Mouse (Mus musculus) MEL (cell line): ENCODE data around the gene Mypn. TPM values are rescaled to one million over a fixed set of nuclear protein-coding genes. Genes with fewer than 3 reads are reported as not detected.

Experiments
- DNase-seq: peaks from one replicate; pipeline ENCODE4 v3.0.0; 2011; ENCODE audit warnings: low read depth, low spot score
- H3K27ac ChIP-seq: 2 replicates; pipeline ENCODE4 v1.5.1; 2012; ENCODE audit warnings: low read depth, mild to moderate bottlenecking, control low read depth, low read length, moderate library complexity; ENCODE audit not compliant: control insufficient read depth
- H3K27me3 ChIP-seq, 2 experiments: fragments of 150-350 bp in 1 of 2; sonication (generic) in 1 of 2; 2 replicates each; pipeline ENCODE4 v1.6.1; 2012; ENCODE audit warnings: low read length in 2 of 2, mild to moderate bottlenecking in 2 of 2, improper control_type of control experiment in 1 of 2, moderate library complexity in 1 of 2; ENCODE audit not compliant: insufficient read depth in 2 of 2, control insufficient read depth in 1 of 2
- H3K36me3 ChIP-seq, 2 experiments: 2 replicates each; pipeline ENCODE4 v1.6.1; 2012 to 2014; ENCODE audit warnings: low read length in 2 of 2, improper control_type of control experiment in 1 of 2, inconsistent platforms in 1 of 2, mild to moderate bottlenecking in 1 of 2; ENCODE audit not compliant: insufficient read depth in 2 of 2, control insufficient read depth in 1 of 2
- H3K4me1 ChIP-seq, 2 experiments: fragments of 150-350 bp in 1 of 2; sonication (generic) in 1 of 2; 2 replicates each; pipeline ENCODE4 v1.6.1; 2012; ENCODE audit warnings: low read length in 2 of 2, improper control_type of control experiment in 1 of 2, mild to moderate bottlenecking in 1 of 2; ENCODE audit not compliant: insufficient read depth in 2 of 2, control insufficient read depth in 1 of 2
- H3K4me3 ChIP-seq, 2 experiments: fragments of 150-350 bp in 1 of 2; sonication (generic) in 1 of 2; 2 replicates each; pipeline ENCODE4 v1.5.1; 2012; ENCODE audit warnings: low read depth in 2 of 2, low read length in 2 of 2, mild to moderate bottlenecking in 2 of 2, moderate library complexity in 2 of 2, control low read depth in 1 of 2, improper control_type of control experiment in 1 of 2; ENCODE audit not compliant: control insufficient read depth in 1 of 2, insufficient read depth in 1 of 2
- H3K79me2 ChIP-seq: 2 replicates; pipeline ENCODE4 v1.6.1; 2012; ENCODE audit warnings: mild to moderate bottlenecking, low read length, moderate library complexity; ENCODE audit not compliant: control insufficient read depth, poor library complexity, insufficient read depth
- H3K9ac ChIP-seq: 2 replicates; pipeline ENCODE4 v1.6.1; 2012; ENCODE audit warnings: low read depth, mild to moderate bottlenecking, control low read depth, low read length, moderate library complexity; ENCODE audit not compliant: control insufficient read depth, poor library complexity, severe bottlenecking
- H3K9me3 ChIP-seq: fragments of 150-350 bp; sonication (generic); replicated peaks from 2 replicates; pipeline ENCODE4 v1.6.1; 2012; ENCODE audit warnings: mild to moderate bottlenecking, low read length, improper control_type of control experiment, moderate library complexity; ENCODE audit not compliant: insufficient read depth
- BHLHE40 ChIP-seq: IDR thresholded peaks from 2 replicates; pipeline ENCODE4 v1.6.1; 2012; ENCODE audit warnings: low read depth, mild to moderate bottlenecking, inconsistent platforms, low read length, improper control_type of control experiment, borderline replicate concordance
- CHD2 ChIP-seq: IDR thresholded peaks from 2 replicates; pipeline ENCODE4 v1.6.1; 2011; ENCODE audit warnings: low read length, improper control_type of control experiment
- CTCF ChIP-seq, 3 experiments: IDR thresholded peaks in 2 of 3; conservative IDR thresholded peaks in 1 of 3; 2 replicates each; pipeline ENCODE4 v1.5.1; 2011 to 2012; ENCODE audit warnings: low read length in 3 of 3, low read depth in 2 of 3, mild to moderate bottlenecking in 2 of 3, improper control_type of control experiment in 1 of 3, inconsistent platforms in 1 of 3, mixed read lengths in 1 of 3, moderate library complexity in 1 of 3; ENCODE audit not compliant: control insufficient read depth in 1 of 3, insufficient read depth in 1 of 3, poor library complexity in 1 of 3, severe bottlenecking in 1 of 3
- E2F4 ChIP-seq: IDR thresholded peaks from 2 replicates; pipeline ENCODE4 v1.6.1; 2011; ENCODE audit warnings: low read depth, low read length, improper control_type of control experiment, borderline replicate concordance
- ELF1 ChIP-seq: IDR thresholded peaks from 2 replicates; pipeline ENCODE4 v1.6.1; 2014; ENCODE audit warnings: low read depth, mild to moderate bottlenecking, inconsistent platforms, low read length, improper control_type of control experiment, moderate library complexity
- ETS1 ChIP-seq: IDR thresholded peaks from 2 replicates; pipeline ENCODE4 v1.6.1; 2012; ENCODE audit warnings: low read depth, mild to moderate bottlenecking, inconsistent platforms, low read length, improper control_type of control experiment, moderate library complexity
- GABPA ChIP-seq: IDR thresholded peaks from 2 replicates; pipeline ENCODE4 v1.6.1; 2012; ENCODE audit warnings: low read depth, mild to moderate bottlenecking, inconsistent platforms, low read length, improper control_type of control experiment, moderate library complexity
- JUND ChIP-seq: IDR thresholded peaks from 2 replicates; pipeline ENCODE4 v1.6.1; 2011; ENCODE audit warnings: low read depth, mild to moderate bottlenecking, improper control_type of control experiment, low read length
- MAFK ChIP-seq: IDR thresholded peaks from 2 replicates; pipeline ENCODE4 v1.6.1; 2011; ENCODE audit warnings: low read depth, mild to moderate bottlenecking, low read length, improper control_type of control experiment, borderline replicate concordance
- MAX ChIP-seq: IDR thresholded peaks from 2 replicates; pipeline ENCODE4 v1.6.1; 2011; ENCODE audit warnings: low read length, improper control_type of control experiment
- MEF2A ChIP-seq: IDR thresholded peaks from 2 replicates; pipeline ENCODE4 v1.6.1; 2014; ENCODE audit warnings: low read depth, mild to moderate bottlenecking, inconsistent platforms, low read length, improper control_type of control experiment; ENCODE audit not compliant: poor library complexity, insufficient replicate concordance, severe bottlenecking; ENCODE audit errors: extremely low read depth
- MXI1 ChIP-seq: IDR thresholded peaks from 2 replicates; pipeline ENCODE4 v1.6.1; 2011; ENCODE audit warnings: mild to moderate bottlenecking, low read depth, low read length, improper control_type of control experiment
- MYC ChIP-seq: IDR thresholded peaks from 2 replicates; pipeline ENCODE4 v1.6.1; 2011; ENCODE audit warnings: low read depth, mild to moderate bottlenecking, low read length, improper control_type of control experiment, moderate library complexity
- NELFE ChIP-seq: IDR thresholded peaks from 2 replicates; pipeline ENCODE4 v1.6.1; 2011; ENCODE audit warnings: low read depth, low read length, improper control_type of control experiment
- POLR2A ChIP-seq, 2 experiments: IDR thresholded peaks; 2 replicates each; pipeline ENCODE4 v1.6.1; 2011 to 2012; ENCODE audit warnings: low read length in 2 of 2, mild to moderate bottlenecking in 2 of 2, control low read depth in 1 of 2, improper control_type of control experiment in 1 of 2, low read depth in 1 of 2, moderate library complexity in 1 of 2; ENCODE audit not compliant: control insufficient read depth in 1 of 2, insufficient read depth in 1 of 2, poor library complexity in 1 of 2
- POLR2AphosphoS2 ChIP-seq: IDR thresholded peaks from 2 replicates; pipeline ENCODE4 v1.6.1; 2011; ENCODE audit warnings: low read length, improper control_type of control experiment
- POLR2AphosphoS5 ChIP-seq: IDR thresholded peaks from 2 replicates; pipeline ENCODE4 v1.6.1; 2012; ENCODE audit warnings: low read depth, borderline replicate concordance, mild to moderate bottlenecking, inconsistent platforms, low read length, moderate library complexity, mixed read lengths
- RAD21 ChIP-seq: IDR thresholded peaks from 2 replicates; pipeline ENCODE4 v1.6.1; 2011; ENCODE audit warnings: mild to moderate bottlenecking, low read depth, low read length, improper control_type of control experiment
- SIN3A ChIP-seq: IDR thresholded peaks from 2 replicates; pipeline ENCODE4 v1.6.1; 2012; ENCODE audit warnings: low read length, improper control_type of control experiment, inconsistent platforms
- SMC3 ChIP-seq: IDR thresholded peaks from 2 replicates; pipeline ENCODE4 v1.6.1; 2011; ENCODE audit warnings: low read depth, low read length, improper control_type of control experiment
- TAL1 ChIP-seq: IDR thresholded peaks from 2 replicates; pipeline ENCODE4 v1.6.1; 2012; ENCODE audit warnings: mild to moderate bottlenecking, inconsistent platforms, low read length, moderate library complexity, mixed read lengths
- TCF12 ChIP-seq: IDR thresholded peaks from 2 replicates; pipeline ENCODE4 v1.6.1; 2014; ENCODE audit warnings: low read depth, mild to moderate bottlenecking, inconsistent platforms, low read length, improper control_type of control experiment, moderate library complexity
- UBTF ChIP-seq: IDR thresholded peaks from 2 replicates; pipeline ENCODE4 v1.6.1; 2012; ENCODE audit warnings: low read depth, mild to moderate bottlenecking, inconsistent platforms, low read length, improper control_type of control experiment, moderate library complexity, borderline replicate concordance; ENCODE audit not compliant: insufficient read depth
- USF2 ChIP-seq, 2 experiments: IDR thresholded peaks; 2 replicates each; pipeline ENCODE4 v1.6.1; 2011 to 2012; ENCODE audit warnings: improper control_type of control experiment in 2 of 2, low read length in 2 of 2, borderline replicate concordance in 1 of 2, inconsistent platforms in 1 of 2, low read depth in 1 of 2, mild to moderate bottlenecking in 1 of 2; ENCODE audit not compliant: insufficient read depth in 1 of 2
- ZC3H11A ChIP-seq: IDR thresholded peaks from 2 replicates; pipeline ENCODE4 v1.6.1; 2012; ENCODE audit warnings: low read depth, mild to moderate bottlenecking, inconsistent platforms, low read length, improper control_type of control experiment
- ZNF384 ChIP-seq: IDR thresholded peaks from 2 replicates; pipeline ENCODE4 v1.6.1; 2012; ENCODE audit warnings: low read depth, mild to moderate bottlenecking, inconsistent platforms, low read length, improper control_type of control experiment
- polyA plus RNA-seq, 2 experiments: library from polyadenylated mRNA; stranded (reverse) in 1 of 2; unstranded in 1 of 2; fragments of >175 nt in 1 of 2; fragments of >200 nt in 1 of 2; gene quantifications; 2 replicates each; pipeline versions ENCODE4 v1.2.1 to v1.2.4; 2012; ENCODE audit warnings: low replicate concordance in 2 of 2, low read depth in 1 of 2; ENCODE audit not compliant: insufficient read length in 2 of 2, insufficient read depth in 1 of 2, missing spikeins in 1 of 2
- total RNA-seq: library from RNA; depleted of rRNA; stranded (reverse); fragments of 300-350 nt; gene quantifications from 2 replicates; pipeline ENCODE4 v1.2.3, GENCODE M21; 2012

The Mypn gene
- total and polyA plus RNA-seq, 3 experiments: not detected

DNA sequence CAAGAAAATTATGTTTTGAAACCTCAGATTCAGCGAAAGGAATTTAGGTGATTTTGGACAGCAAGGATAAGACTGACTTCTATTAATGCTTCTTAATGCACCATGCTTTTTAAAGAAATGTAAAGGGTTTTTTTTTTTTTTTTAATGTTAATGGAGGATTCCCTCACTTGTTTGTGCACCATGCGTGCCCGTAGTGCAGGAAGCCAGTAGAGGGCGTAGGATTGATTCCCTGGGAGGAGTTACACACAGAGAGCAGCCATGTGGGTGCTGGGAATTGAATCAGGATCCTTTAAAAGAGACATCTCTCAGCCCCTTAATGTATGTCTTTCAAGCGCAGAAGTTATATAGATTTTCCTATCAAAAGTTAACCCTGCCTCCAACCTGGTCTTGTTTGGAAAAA lies 41.0 kb upstream of the Mypn start:
- peak overlapping the region; percentile 83 for H3K27ac ChIP-seq
- H3K79me2 ChIP-seq: peaks cover 31% of the 10 kb centered on the region
- TF ChIP-seq MXI1 (peak; percentile 93), TAL1 (no peak), GABPA (no peak), RAD21 (no peak; the same call in 1 of the 2 replicates), UBTF (no peak), MYC (peak; percentile 93), ETS1 (no peak; the same call in 1 of the 2 replicates), SIN3A (peak; percentile 87), ELF1 (no peak), ZC3H11A (no peak), SMC3 (no peak; the same call in 1 of the 2 replicates), ZNF384 (peak; percentile 88), POLR2A (IDR thresholded peaks at IDR 0.05; ENCODE audit: control insufficient read depth in 1 of 2, insufficient read depth in 1 of 2, low read depth in 1 of 2, low read length in 2 of 2, poor library complexity in 1 of 2) (no peak), MAFK (no peak), TCF12 (0 out of 2 replicates have a peak, but pooled peaks have one; percentile 10), MAX (peak; percentile 71; the same call in 1 of the 2 replicates), CHD2 (no peak), USF2 (IDR thresholded peaks at IDR 0.05; ENCODE audit: borderline replicate concordance in 1 of 2, insufficient read depth in 1 of 2, low read depth in 1 of 2, low read length in 2 of 2) (no peak), POLR2AphosphoS2 (no peak), NELFE (no peak), E2F4 (no peak), POLR2AphosphoS5 (no peak), CTCF (IDR thresholded peaks at IDR 0.05 in 2 of 3, conservative IDR thresholded peaks at IDR 0.05 in 1 of 3; ENCODE audit: control insufficient read depth in 1 of 3, insufficient read depth in 1 of 3, low read depth in 2 of 3, low read length in 3 of 3, poor library complexity in 1 of 3, severe bottlenecking in 1 of 3) (peak; percentile 51 to 70 (median 67)), JUND (no peak), MEF2A (no peak), BHLHE40 (no peak)
- TF ChIP-seq, all 39 proteins: peak for 7
- Histone ChIP-seq H3K9ac (peak overlapping the region; percentile 95), H3K4me3 (peak overlapping the region; percentile 91 to 92), H3K9me3 (no peaks in the 10 kb centered on the region), H3K4me1 (peaks cover 12 to 15% of the 10 kb centered on the region in 2 experiments), H3K36me3 (peaks cover 17 to 33% of the 10 kb centered on the region in 2 experiments), H3K27me3 (no peaks in the 10 kb centered on the region)
- peak; percentile 84 for DNase-seq
